Mouse (Mus musculus): ENCODE measurements at regions not wholly inside any gene's neighbourhood (a gene's known extent, or its start where the extent isn't known, plus 50 kb on each side); places are given as distances from the start of the nearest gene placed in this dataset.

GRCm38 (mm10) chr12:106128944-106129724 lies 119.1 kb downstream of the Vrk1 start:
- ATAC-seq (ENCODE audit: insufficient number of reproducible peaks, low FRiP score, low TSS enrichment) = no peak

DNA sequence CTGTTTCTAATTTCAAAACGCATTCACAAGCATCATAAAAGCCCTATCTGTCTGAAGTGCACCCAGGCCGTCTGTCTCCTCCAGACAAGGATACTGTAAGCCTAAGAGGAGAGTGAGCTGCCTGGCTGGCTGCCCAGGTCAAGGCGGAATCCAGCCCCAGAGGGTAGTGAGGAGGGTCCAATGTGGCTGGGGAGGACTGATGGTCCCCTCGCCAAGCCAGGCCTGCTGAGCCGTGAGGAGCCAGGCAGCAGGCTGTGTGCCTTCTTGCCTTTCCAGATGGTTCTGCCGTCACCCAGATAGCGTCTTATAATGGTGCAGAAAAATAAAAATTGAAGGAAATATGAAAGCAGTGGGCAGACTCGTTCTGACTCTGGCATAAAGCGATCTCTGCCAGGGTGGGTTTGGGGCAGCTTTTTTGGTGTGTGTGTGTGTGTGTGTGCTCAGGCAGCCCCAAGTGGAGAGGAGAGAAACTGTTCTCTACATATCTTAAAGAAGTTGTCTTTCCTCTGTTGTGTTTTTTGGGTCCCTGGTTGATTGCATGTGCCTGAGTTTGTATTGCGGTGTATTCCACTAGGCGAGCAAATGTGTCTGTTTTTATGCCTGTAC lies 120.1 kb downstream of the Vrk1 start:
- no peak for ATAC-seq (ENCODE audit: insufficient number of reproducible peaks, low FRiP score, low TSS enrichment)

DNA sequence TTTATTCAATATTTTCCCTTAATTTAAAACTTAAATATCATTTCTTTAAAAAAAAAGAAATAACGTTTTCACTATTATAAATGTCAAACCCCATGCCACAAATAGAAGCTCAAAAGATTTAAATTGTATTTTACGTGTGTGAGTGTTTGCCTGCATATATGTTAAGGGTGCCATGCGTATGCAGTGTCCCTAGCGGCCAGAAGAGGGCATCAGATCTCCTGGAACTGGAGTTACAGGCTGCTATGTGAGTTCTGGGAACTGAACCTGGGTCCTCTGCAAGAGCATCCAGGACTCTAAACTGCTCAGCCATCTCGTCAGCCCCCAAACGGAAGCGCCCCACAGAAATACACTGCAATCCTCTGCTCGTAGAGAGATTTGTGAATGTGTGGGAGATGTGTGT lies 122.7 kb downstream of the Vrk1 start:
- no peak for ATAC-seq (ENCODE audit: insufficient number of reproducible peaks, low FRiP score, low TSS enrichment)

DNA sequence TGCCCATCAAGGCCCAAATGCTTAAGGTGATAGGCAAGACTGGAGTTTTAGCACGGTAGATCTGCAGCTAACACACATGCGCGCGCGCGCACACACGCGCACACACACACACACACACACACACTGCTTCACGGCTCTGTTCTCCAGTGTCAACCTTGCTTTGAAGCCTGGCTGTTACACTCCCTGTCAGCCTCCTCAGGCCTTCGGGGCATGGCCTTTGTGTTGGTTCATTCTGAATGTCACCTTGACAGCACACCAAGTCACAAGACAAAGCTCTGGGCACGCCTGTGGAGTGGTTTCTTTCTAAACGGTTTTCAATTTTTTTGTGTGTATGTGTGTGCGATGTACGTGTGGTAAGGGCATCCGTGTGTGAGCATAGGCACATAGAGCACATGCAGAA lies 128.4 kb downstream of the Vrk1 start:
- no peak for ATAC-seq (ENCODE audit: insufficient number of reproducible peaks, low FRiP score, low TSS enrichment)

DNA sequence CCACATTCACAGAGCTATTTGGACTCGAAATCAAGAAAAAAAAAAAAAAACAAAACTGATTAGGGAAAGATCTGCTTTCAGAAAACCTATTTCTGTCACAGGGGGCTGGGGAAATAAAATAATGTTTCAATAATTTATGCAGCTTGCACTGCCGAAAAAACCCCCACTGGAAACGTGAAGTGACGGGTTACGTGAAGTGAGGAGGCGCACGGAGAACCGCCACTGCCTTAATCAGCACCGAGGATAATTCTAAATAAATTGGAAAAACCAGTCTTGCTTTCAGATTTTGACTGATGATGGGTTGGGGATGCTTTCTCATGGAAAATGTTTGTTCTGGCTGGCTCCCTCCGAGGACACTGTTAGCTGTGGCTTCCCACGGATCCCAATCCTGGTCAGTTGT lies 129.5 kb downstream of the Vrk1 start:
- no peak for ATAC-seq (ENCODE audit: insufficient number of reproducible peaks, low FRiP score, low TSS enrichment)

GRCm38 (mm10) chr12:106139927-106140326 lies 129.9 kb downstream of the Vrk1 start:
- ATAC-seq (ENCODE audit: insufficient number of reproducible peaks, low FRiP score, low TSS enrichment) = no peak

DNA sequence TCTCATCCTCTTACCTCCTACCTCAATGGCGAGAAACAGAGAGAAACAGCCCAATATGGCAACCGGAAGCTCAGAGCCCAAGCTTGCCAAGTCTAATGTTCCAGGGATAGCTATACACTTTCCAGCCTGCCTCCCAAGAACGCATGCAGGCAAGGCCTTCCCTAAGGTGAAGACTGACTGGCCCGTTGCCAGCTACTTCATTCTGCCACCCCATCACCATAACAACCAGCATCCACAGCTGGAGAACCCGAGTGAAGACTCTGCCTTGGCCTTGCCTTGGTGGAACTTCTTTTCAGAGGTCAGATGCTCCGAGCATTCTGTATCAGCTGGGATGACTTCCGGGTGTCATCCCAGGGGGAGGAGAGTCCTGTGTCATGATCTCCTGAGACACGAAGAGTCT lies 130.6 kb downstream of the Vrk1 start:
- no peak for ATAC-seq (ENCODE audit: insufficient number of reproducible peaks, low FRiP score, low TSS enrichment)

DNA sequence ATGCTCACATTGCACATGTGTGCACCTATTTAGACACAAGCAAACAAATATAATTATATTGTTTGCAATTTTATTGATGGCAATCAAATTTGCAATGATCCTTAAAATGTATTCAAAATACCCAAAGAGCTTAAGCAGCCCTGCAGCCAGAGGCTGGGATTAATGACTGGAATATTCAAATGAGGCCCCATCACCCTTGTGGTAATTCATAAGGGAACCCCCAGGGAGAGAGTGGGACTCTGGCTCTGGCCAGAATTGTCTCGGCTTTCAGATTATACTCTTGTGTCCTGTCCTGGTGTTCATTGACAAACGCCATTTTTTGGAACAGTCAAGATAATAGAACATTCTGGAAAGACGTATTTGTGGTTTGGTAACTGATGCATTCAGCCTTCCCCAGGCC lies 133.5 kb downstream of the Vrk1 start:
- no peak for ATAC-seq (ENCODE audit: insufficient number of reproducible peaks, low FRiP score, low TSS enrichment)

DNA sequence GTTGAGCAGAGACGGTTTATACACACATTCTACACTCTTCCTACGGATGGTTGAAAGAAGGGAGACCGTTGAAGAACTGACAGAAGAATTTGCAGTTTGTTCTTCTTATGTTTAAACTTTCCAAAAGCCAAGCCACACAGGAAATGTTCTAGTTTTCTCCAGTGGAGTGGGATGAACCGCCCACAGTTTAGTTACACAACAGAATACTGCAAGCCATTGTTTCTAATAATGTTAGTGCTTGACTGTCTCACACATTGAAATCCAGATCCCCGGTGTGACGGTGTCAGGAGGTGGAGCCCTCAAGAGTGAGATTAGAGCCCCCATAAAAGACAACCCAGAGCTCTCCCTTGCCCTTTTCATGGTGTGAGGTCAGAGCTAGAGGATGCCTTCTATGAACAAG lies 146.8 kb downstream of the Vrk1 start:
- ATAC-seq (ENCODE audit: insufficient number of reproducible peaks, low FRiP score, low TSS enrichment) = no peak

DNA sequence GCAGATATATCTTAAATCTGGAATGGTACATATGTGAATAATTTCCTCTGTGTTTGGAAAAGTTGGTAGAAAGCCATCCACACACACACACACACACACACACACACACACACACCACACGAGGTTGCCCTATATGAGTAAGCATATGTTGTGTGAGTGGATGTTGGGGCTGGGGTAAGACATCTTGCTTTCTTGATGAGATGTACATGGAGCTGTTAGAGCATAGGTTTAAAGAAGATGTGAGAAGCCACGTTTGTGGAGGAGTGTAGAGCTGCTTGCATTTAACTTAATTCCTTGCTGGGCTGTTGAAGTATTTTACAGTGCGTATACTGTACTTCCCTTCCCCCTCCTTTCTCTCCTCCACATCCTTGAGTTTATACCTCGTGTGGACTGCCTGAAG lies 147.8 kb downstream of the Vrk1 start:
- no peak for ATAC-seq (ENCODE audit: insufficient number of reproducible peaks, low FRiP score, low TSS enrichment)

GRCm38 (mm10) chr12:106158620-106159019 lies 148.6 kb downstream of the Vrk1 start:
- no peak for ATAC-seq (ENCODE audit: insufficient number of reproducible peaks, low FRiP score, low TSS enrichment)

- no peak for ATAC-seq (ENCODE audit: insufficient number of reproducible peaks, low FRiP score, low TSS enrichment)
Measured at GRCm38 (mm10) chr12:106171301-106171700, 161.3 kb downstream of the Vrk1 start.

DNA sequence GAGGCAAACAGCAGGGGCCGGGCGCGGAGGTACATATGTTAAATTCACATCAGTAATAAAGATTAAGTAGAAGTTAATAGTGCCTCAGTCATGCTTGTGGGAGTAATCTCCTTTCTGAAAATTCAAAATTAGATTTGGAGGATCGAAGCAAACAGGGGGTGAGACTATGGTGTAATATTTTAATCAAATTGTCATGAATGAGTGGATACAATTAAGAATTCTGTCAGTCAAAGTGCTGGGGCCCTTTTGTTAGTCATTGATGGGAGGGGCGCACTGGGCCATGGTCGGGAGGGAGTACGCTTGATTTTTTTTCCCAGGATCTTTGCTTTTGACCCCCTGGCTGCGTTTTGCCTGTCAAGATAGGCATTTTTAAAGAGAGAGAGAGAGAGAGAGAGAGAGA lies 163.2 kb downstream of the Vrk1 start:
- no peak for ATAC-seq (ENCODE audit: insufficient number of reproducible peaks, low FRiP score, low TSS enrichment)

GRCm38 (mm10) chr12:106174070-106174980 lies 164.3 kb downstream of the Vrk1 start:
- ATAC-seq (ENCODE audit: insufficient number of reproducible peaks, low FRiP score, low TSS enrichment) = no peak

- no peak for ATAC-seq (ENCODE audit: insufficient number of reproducible peaks, low FRiP score, low TSS enrichment)
Measured at GRCm38 (mm10) chr12:106174981-106175700, 165.1 kb downstream of the Vrk1 start.

DNA sequence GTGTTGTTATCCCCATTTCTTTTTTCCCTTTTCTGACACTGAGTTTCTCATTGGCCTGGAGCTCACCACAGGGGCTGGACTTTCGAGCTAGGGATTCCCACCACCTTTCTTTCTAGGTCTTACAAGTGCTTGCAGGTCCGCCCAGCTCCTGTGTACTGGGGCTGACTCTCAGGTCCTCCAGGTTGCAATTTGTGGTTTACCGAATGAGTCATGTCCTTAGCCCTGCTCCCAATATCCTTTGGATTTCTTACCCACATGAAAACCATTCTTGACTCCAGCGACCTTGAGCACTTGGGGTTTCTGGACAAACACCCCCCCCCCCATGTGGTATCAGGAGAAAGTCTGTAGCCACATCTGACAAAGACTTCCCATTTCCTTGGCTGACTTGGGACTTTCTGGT lies 167.3 kb downstream of the Vrk1 start:
- ATAC-seq (ENCODE audit: insufficient number of reproducible peaks, low FRiP score, low TSS enrichment) = no peak

GRCm38 (mm10) chr12:106177861-106178260 lies 167.8 kb downstream of the Vrk1 start:
- no peak for ATAC-seq (ENCODE audit: insufficient number of reproducible peaks, low FRiP score, low TSS enrichment)

- ATAC-seq (ENCODE audit: insufficient number of reproducible peaks, low FRiP score, low TSS enrichment) = no peak
Measured at GRCm38 (mm10) chr12:106178688-106179205, 168.7 kb downstream of the Vrk1 start.

GRCm38 (mm10) chr12:106182923-106183322 lies 172.9 kb downstream of the Vrk1 start:
- ATAC-seq (ENCODE audit: insufficient number of reproducible peaks, low FRiP score, low TSS enrichment) = no peak

DNA sequence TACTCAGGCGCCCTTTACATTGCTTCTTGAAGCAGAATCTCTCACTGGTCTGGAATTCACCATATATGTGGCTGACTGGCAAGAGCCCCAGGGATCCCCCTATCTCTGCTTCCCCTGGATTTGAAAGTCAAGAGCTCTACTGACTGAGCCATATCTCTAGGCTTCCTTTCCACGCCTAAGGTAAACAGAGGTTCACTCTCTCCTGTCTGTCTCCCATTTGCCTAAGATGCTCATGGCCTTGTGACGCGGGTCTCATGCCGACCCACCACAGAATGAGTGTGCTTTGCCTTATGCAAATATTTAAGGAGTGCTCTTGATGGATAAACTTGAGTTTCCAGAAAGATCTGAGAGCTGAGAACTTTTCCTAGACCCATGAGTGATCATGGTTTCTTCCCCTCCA lies 173.9 kb downstream of the Vrk1 start:
- no peak for ATAC-seq (ENCODE audit: insufficient number of reproducible peaks, low FRiP score, low TSS enrichment)
